Mouse (Mus musculus) cerebellum, adult 2 months (tissue): Measurements from ENCODE around the gene Fras1.

Source experiments
- CTCF ChIP-seq: fragments of 200-500 bp; IDR thresholded peaks from 2 replicates; pipeline ENCODE4 v1.5.1; 2011; ENCODE audit warnings: low read depth, mild to moderate bottlenecking, control low read depth, low read length, moderate library complexity, borderline replicate concordance; ENCODE audit not compliant: insufficient read depth
- POLR2A ChIP-seq: fragments of 200-500 bp; IDR thresholded peaks from 2 replicates; pipeline ENCODE4 v1.6.1; 2011; ENCODE audit warnings: low read length, control low read depth, borderline replicate concordance; ENCODE audit not compliant: insufficient read depth

DNA sequence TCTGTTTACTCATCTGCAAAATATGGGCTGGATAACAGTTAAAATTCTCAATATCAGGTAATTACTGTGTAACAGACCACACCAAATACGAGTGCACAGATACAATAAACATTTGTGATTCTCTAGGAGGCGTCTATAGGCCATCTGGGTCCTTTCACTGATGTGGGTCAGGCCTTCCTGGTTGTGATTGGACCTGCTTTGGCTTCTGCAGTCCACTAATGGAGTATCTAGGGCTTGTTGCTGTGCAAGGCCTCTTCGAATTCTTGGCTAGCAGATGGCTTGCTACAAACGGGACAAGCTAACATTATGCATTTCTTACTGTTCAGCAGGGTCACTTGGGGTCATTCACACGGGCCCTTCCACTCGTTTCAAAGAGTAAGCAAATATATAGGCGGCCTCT lies 92.7 kb downstream of the Fras1 start:
- TF ChIP-seq CTCF, result no peak
- no peak for TF ChIP-seq POLR2A
